Mouse (Mus musculus) CD8-positive naive resting alpha-beta T cell, adult 57 days (primary cell): ENCODE data around the gene Mmp15. TPM values are rescaled to one million over a fixed set of nuclear protein-coding genes. Genes with fewer than 3 reads are reported as not detected.

ENCODE experiments used
- total RNA-seq: library from RNA; stranded (reverse); gene quantifications from one replicate; pipeline ENCODE4 v1.2.4, GENCODE M21; 2023

The Mmp15 gene
- 1.1 TPM for total RNA-seq

DNA sequence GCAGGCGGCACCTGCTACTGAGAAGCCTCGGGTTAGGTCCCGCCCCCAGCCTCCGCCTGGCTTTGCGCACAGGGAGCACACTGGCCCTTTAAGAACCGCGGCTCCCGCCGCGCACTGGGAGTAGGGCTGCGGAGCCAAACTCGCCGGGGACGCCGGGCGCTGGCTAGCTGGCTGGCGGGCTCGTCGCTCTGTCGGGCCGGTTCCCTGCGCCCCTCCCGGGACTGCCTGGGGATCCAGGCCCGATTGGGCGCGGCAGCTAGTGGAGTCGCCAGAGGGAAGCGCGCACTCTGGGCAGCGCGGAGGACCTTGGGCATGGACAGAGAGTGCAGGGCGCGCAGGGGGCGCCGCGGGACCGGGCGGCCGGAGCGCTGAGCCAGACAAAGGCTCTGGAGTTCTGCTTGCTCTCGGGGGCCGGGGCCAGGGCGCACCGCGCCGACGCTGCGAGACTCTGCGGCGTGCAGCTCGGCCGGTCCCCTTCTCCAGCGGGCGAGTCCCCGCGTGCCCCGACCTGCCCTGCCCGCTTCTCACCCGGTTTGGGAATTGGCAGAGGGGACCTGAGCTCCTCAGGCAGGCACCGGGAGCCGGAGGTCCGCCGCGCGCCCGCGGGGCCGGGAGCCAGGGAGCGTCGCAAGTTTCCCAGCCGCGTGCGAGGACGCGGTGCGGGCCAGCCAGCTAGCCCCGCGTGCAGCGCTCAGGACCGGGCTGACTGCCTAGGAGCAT is at the start of gene Mmp15:
Gene Mmp15, plus strand, starts transcription at position 118 of the 720 bp plus-strand sequence.

DNA sequence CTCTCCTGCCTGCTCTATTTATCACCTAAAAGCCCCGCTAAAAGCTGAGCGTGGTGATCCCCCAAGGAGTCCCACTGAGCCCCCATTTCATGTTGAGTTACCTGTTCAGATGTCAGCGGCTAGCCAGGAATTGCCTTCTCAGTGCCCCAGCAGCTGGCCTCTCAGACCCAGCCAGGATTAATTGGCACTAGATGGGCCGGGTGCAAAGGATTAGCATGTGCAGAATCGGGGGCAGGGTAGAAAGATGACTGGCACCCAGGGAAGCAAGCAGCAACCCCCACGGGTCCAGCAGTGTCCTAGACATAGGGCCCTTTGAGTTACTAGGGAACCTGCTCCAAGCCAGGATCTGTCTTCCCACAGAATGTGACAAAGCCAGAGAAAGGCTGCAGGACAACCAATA is 45.6 kb upstream of the Mmp15 start, which contains the start of gene Cngb1:
Gene Cngb1, minus strand, starts transcription at position 155 of the 400 bp plus-strand sequence.

DNA sequence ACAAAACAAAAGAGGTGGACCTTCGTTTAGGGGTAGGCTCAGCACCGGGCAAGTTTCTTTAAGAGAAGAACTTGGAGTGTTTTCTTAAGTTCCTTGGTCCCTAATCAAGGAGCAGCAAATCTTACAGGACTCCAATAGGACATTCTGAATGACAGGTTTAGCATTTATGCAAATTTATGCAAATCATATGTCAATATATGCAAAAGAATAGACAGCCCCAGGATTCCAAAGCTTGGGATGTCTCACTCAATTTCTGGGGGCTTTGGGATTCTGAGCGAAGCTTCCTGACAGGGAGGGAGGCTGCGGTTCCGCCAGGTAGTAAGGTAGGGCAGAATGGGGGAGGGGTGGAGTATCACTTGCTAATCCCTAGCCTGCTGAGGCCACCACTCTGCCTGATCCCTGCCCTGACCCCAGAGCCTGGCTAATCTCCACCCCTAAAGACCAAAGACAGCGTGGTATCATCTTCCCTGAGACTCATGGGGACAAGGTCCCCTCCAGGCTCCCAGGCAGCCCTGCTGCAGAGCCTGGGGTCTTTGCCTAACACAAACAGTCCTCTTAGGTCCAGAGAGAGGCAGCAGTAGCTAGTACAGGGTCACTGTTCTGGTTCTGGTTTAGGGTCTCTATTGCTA is 41.6 kb upstream of the Mmp15 start, which contains the start of gene Tepp:
Gene Tepp, plus strand, starts transcription at position 225 of the 629 bp plus-strand sequence.

DNA sequence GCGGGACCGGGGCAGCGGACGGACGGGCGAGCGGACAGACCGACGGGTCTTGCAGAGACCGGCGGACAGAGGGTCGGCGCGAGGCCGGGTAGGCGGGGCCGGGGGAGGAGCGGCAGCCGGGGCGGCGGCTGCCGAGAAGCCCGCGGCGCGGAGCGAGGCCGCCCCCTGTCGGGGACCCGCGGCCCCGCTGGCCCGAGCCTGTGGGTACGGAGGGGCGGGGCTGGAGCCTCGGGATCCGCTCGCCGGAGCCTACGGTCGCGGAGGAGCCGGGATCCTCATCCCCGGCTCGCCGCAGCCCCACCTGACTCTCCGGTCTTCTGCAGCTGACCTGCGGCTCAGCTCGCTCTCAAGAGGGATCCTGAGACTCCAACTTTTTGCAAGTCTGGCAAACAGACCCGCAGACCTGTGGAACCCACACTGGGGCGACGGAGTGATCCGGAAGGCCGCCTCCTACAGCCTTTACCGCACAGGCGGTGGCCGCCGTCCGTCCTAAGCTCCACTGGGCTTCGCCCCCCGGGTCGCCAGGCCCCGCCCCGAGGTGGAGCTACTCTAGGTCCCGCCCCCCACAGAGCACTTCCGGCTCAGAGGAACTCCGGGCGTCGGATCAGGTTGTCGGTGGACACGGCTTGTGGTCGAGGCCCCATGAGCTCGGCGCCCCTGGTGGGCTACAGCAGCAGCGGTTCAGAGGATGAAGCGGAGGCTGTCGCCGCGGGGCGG is 20.2 kb upstream of the Mmp15 start, which contains the start of the genes Zfp319 and Usb1:
Gene Zfp319, minus strand, starts transcription at position 231 of the 717 bp plus-strand sequence.
Gene Usb1, plus strand, starts transcription at position 565 of the 717 bp plus-strand sequence.

Other genes starting within 250 kb of the Mmp15 start
- 9.9 TPM for gene Kifc3, start 149.5 kb upstream of the Mmp15 start, total RNA-seq
- not detected for gene Cngb1, start 45.7 kb upstream of the Mmp15 start, total RNA-seq
- not detected for gene Tepp, start 41.7 kb upstream of the Mmp15 start, total RNA-seq
- 16.7 TPM for gene Zfp319, start 20.3 kb upstream of the Mmp15 start, total RNA-seq
- gene Usb1, start 20.0 kb upstream of the Mmp15 start, total RNA-seq = 43.0 TPM
- gene Cfap20, start 82.6 kb downstream of the Mmp15 start, total RNA-seq = 49.7 TPM
- gene Csnk2a2, start 137.8 kb downstream of the Mmp15 start, total RNA-seq = 74.6 TPM
- not detected for gene Ccdc113, start 181.8 kb downstream of the Mmp15 start, total RNA-seq
- not detected for gene Prss54, start 224.1 kb downstream of the Mmp15 start, total RNA-seq